Mouse (Mus musculus): Measurements from ENCODE around the gene Ap1g1.
"Not testable (repeated sequence)": the region's sequence is repeated elsewhere in the genome, so short reads cannot be mapped to it uniquely, and the experiment has no call there.

Ap1g1 gene

GRCm38 (mm10) chr8:109778280-109778977 lies at the start of gene Ap1g1:
Gene Ap1g1, plus strand, starts transcription at chr8:109778554.
- DNase-seq (ENCODE audit: low spot score), result peak; percentile 97

- no peak for DNase-seq (ENCODE audit: low spot score)
Measured at GRCm38 (mm10) chr8:109731012-109731411, 47.3 kb upstream of the Ap1g1 start.

GRCm38 (mm10) chr8:109734018-109734417 lies 44.3 kb upstream of the Ap1g1 start:
- DNase-seq (ENCODE audit: low spot score), result no peak

- DNase-seq (ENCODE audit: low spot score), result no peak
Measured at GRCm38 (mm10) chr8:109736819-109737218, 41.5 kb upstream of the Ap1g1 start.

GRCm38 (mm10) chr8:109737237-109738048 lies 40.9 kb upstream of the Ap1g1 start, which contains the start of gene Atxn1l:
Gene Atxn1l, minus strand, starts transcription at chr8:109737739.
- peak; percentile 83 for DNase-seq (ENCODE audit: low spot score)

DNA sequence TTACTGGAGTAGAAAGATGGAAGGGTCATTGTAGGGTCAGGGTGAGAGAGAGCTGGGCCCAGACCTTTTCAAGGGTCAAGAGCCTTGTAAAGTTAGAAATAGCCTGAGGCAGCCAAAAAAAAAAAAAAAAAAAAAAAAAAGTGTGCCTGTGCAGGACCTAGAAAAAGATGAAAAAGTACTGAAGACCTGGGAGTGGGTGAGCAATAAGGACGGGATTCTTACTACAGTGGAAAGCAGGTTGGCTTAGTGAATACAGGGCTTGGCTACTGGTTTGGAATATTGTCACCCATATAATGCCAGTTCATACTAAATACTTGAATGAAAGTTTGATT lies 40.3 kb upstream of the Ap1g1 start:
- no peak for DNase-seq (ENCODE audit: low spot score)

DNA sequence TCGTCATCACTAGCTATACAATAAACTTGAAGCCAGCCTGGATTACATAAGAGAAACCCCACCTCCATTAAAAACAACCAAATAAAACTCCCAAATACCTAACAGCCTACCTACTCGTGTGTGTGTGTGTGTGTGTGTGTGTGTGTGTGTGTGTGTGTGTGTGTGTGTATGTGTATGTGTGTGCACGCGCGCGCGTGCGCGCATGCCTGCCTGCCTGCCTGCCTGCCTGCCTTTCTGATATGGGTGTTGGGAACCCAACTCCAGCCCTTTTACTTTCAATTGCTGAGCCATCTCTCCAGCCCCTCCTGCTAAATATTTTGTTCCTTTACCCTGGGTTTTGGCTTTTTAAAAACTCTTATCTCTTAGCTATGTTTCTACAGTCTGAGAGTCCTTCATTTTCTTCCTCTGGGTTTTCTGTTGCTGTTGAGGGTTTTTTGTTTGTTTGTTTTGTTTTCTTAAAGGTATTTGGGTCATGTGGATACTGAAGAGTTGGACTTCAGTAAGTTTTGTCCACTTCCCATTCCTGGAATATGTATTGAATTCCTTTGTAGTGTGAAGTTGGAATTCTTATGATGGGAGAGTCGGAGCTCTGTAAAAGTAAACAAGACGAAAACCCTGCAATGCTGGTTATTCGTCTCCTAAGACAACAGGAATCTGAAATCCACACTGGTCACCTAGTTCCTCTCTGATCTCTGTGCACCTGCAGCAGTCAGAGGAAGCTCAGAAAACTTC lies 30.7 kb upstream of the Ap1g1 start:
- DNase-seq (ENCODE audit: low spot score), result no peak

DNA sequence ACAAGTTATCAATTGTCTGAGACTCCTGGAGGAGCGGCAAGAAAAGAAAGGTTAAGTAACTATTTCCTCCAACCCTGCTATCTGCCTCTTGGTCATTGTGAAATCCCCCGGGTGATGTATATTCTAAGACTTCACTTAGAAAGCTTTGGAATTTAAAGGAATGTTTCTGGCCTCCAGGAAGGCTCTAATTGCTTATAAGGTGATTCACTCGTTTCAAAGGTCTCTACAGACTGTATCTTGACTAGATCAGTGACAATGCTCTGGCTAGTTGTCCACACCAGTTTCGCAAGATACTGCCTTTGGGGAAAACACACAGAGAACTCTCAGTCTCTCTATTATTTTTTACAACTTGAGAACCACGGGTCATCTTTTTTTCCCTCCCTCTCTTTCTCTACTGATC lies 28.1 kb upstream of the Ap1g1 start:
- no peak for DNase-seq (ENCODE audit: low spot score)

DNA sequence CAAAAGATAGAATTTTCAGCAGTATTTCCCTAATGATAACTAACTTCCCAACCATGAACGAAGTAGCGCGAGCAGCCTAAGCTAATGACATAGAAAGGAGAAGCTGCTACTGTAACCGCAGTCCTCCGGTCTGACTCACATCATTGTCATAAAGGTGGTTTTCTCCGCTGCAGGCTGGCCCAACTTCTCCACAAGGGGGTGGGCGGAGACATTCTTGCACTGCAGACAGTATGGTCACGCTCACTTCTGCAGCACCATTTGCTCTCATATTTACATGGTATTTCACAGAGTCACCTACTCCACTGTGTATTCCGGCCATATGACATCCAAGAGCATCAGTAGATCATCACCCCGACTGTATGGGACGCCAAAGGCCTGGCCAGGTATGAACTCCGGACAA lies 27.7 kb upstream of the Ap1g1 start:
- DNase-seq (ENCODE audit: low spot score), result peak; percentile 64

- no peak for DNase-seq (ENCODE audit: low spot score)
Measured at GRCm38 (mm10) chr8:109751731-109752485, 26.4 kb upstream of the Ap1g1 start.

- no peak for DNase-seq (ENCODE audit: low spot score)
Measured at GRCm38 (mm10) chr8:109754696-109755095, 23.7 kb upstream of the Ap1g1 start.

GRCm38 (mm10) chr8:109755554-109755953 lies 22.8 kb upstream of the Ap1g1 start:
- not testable (repeated sequence) for DNase-seq (ENCODE audit: low spot score)

- DNase-seq (ENCODE audit: low spot score), result peak; percentile 44
Measured at GRCm38 (mm10) chr8:109756849-109757248, 21.5 kb upstream of the Ap1g1 start.

DNA sequence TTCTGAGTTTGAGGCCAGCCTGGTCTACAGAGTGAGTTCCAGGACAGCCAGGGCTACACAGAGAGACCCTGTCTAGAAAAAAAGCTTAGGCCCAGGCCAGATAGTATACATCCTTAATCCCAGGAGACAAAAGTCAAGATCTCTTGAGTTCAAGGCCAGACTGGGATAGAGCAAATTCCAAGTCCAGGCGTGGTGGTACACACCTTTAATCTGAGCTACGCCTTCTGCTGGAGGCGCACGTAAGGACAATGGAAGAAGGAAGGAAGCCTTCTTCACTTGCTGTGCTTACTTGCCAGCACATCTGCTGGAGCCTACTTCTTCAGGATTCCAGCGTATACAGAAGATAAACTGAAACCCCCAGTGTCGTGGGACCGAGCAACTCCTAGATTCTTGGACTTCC lies 18.9 kb upstream of the Ap1g1 start:
- no peak for DNase-seq (ENCODE audit: low spot score)

DNA sequence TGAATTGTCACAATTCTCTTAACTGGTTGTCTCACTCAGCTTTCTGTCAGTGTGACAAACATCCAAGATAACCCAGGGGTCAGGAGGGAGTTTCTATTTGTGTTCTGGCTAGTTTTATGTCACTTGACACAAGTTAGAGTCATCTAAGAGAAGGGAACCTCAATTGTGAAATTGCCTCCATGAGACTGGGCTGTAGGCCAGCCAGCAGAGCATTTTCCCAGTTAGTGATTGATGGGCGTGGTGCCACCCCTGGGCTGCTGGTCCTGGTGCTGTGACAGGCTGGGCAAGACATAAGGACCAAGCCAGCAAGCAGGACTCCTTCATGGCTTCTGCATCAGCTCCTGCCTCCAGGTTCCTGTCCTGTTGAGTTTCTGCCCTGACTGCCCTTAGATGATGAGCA lies 18.1 kb upstream of the Ap1g1 start:
- DNase-seq (ENCODE audit: low spot score), result no peak

GRCm38 (mm10) chr8:109764031-109764430 lies 14.3 kb upstream of the Ap1g1 start:
- no peak for DNase-seq (ENCODE audit: low spot score)

- no peak for DNase-seq (ENCODE audit: low spot score)
Measured at GRCm38 (mm10) chr8:109766081-109766480, 12.3 kb upstream of the Ap1g1 start.

GRCm38 (mm10) chr8:109773154-109773553 lies 5.2 kb upstream of the Ap1g1 start:
- no peak for DNase-seq (ENCODE audit: low spot score)

DNA sequence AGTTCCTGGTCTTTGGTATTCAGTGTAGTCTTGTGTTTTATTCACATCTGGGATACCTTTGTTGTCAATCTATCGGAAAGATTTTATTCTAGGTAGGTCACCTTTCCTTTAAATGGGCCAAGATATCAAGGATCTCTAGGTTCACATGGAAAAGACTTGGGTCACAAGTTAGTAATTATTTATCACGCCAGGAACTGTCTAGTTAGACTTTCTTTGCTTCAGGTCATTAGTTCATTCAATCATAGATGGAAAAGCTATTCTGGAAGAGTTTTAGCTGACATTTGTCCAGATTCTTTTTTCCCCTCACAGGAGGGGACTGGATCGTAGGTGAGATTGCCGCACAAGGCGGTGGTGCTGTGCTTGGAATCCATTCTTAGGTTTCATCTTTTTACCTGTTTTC lies 503 bp upstream of the Ap1g1 start:
- DNase-seq (ENCODE audit: low spot score), result no peak

GRCm38 (mm10) chr8:109778993-109779421 lies 653 bp downstream of the Ap1g1 start:
- DNase-seq (ENCODE audit: low spot score), result no peak

- DNase-seq (ENCODE audit: low spot score), result no peak
Measured at GRCm38 (mm10) chr8:109779431-109780228, 1.3 kb downstream of the Ap1g1 start.

All from lung, postnatal 25 days (tissue).